Mouse (Mus musculus): ENCODE measurements around the gene Cdcp1. TPM values are rescaled to one million over a fixed set of nuclear protein-coding genes. Genes with fewer than 3 reads are reported as not detected.

The Cdcp1 gene
- total RNA-seq, 1 experiment from 2014 or later = not detected

Other genes starting within 250 kb of the Cdcp1 start
- gene Tmem42, start 194.7 kb downstream of the Cdcp1 start, total RNA-seq (2017) = 3.2 to 5.0 TPM (median 3.9 TPM) in 3 replicates
- gene Tgm4, start 181.3 kb downstream of the Cdcp1 start, total RNA-seq (2017) = 0.97 to 1.4 TPM in 2 of 3 replicates, not detected in the other
- 24.3 to 35.1 TPM (median 30.6 TPM) in 3 replicates for gene Zdhhc3, start 102.8 kb downstream of the Cdcp1 start, total RNA-seq (2017)
- 36.2 to 49.5 TPM (median 42.3 TPM) in 3 replicates for gene Exosc7, start 102.8 kb downstream of the Cdcp1 start, total RNA-seq (2017)
- not detected in 3 replicates for gene Clec3b, start 65.1 kb downstream of the Cdcp1 start, total RNA-seq (2017)
- 0.57 to 1.3 TPM (median 1.2 TPM) in 3 replicates for gene Tmem158, start 44.7 kb upstream of the Cdcp1 start, total RNA-seq (2017)
- gene Lars2, start 150.9 kb upstream of the Cdcp1 start, total RNA-seq (2017) = 12.1 to 39.3 TPM (median 19.2 TPM) in 3 replicates

Data from monocyte, adult 5-6 weeks (primary cell).